Comparison of ENCODE assay signal across 8 mouse cellular contexts in the genomic region with DNA sequence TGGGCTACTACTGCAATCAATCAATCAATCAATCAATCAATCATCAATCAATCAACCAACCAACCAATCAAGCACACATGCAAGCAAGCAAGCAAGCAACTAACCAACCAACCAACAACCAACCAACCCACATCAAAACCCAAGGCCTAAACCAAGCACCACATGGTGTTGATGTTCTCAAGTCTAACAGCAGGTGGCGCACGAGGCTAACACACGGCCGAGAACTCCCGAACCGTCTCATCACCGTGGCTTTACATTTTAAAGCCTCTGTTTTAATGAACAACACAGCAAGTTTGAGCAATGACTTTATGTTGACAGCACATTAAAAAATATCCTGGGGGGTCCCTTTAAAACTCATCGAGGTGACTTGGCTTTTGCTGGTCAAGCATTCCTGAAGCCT.
DNase-seq lines count a peak whose midpoint lies in the region; ATAC-seq and TF ChIP-seq lines count a peak whose summit lies in the region.

No protein-coding gene starts in this region.

- no peak overlapping the region for H3K4me3 ChIP-seq in midbrain, embryonic 10.5 days
- no peak overlapping the region for H3K4me3 ChIP-seq in midbrain, embryonic 13.5 days (replicated peaks)
- no peak overlapping the region for H3K4me3 ChIP-seq in cortical plate, adult 2 months (ENCODE audit: insufficient read depth, low read length)
- no peak overlapping the region for H3K4me3 ChIP-seq in limb, embryonic 11.5 days (ENCODE audit: low read depth, low read length)
- no peak overlapping the region for H3K4me3 ChIP-seq in myocyte

- no peak for TF ChIP-seq POLR2A in cortical plate, adult 2 months (IDR thresholded peaks at IDR 0.05; ENCODE audit: extremely low read depth, insufficient read depth, low read length)
- no peak for TF ChIP-seq POLR2A in myocyte (IDR thresholded peaks at IDR 0.05; ENCODE audit: insufficient read length, low read depth)

- H3K79me2 ChIP-seq in myocyte (ENCODE audit: control insufficient read depth, insufficient read depth), result no peaks in the 10 kb centered on the region

- H3K9me3 ChIP-seq in midbrain, embryonic 10.5 days (replicated peaks), result no peaks in the 10 kb centered on the region
- no peaks in the 10 kb centered on the region for H3K9me3 ChIP-seq in midbrain, embryonic 13.5 days
- H3K9me3 ChIP-seq in limb, embryonic 11.5 days (ENCODE audit: control insufficient read depth, low read length), result no peaks in the 10 kb centered on the region

- H3K4me1 ChIP-seq in midbrain, embryonic 10.5 days, result peaks cover 4% of the 10 kb centered on the region; the same call in 1 of the 2 replicates
- no peaks in the 10 kb centered on the region for H3K4me1 ChIP-seq in midbrain, embryonic 13.5 days (replicated peaks)
- H3K4me1 ChIP-seq in cortical plate, adult 2 months (ENCODE audit: control insufficient read depth, insufficient read depth, low read length), result no peaks in the 10 kb centered on the region
- peaks cover 6% of the 10 kb centered on the region; the same call in 1 of the 2 replicates for H3K4me1 ChIP-seq in limb, embryonic 11.5 days (ENCODE audit: control insufficient read depth, insufficient read depth, low read length)

- no peak for ATAC-seq in midbrain, embryonic 13.5 days
- ATAC-seq in limb, embryonic 11.5 days (ENCODE audit: insufficient number of reproducible peaks, low FRiP score, low TSS enrichment, low read depth), result no peak

- H3K27me3 ChIP-seq in midbrain, embryonic 10.5 days (ENCODE audit: low read depth, poor library complexity, severe bottlenecking), result no peaks in the 10 kb centered on the region
- H3K27me3 ChIP-seq in midbrain, embryonic 13.5 days, result no peaks in the 10 kb centered on the region
- no peaks in the 10 kb centered on the region for H3K27me3 ChIP-seq in limb, embryonic 11.5 days (ENCODE audit: control insufficient read depth, insufficient read depth, low read length)
- no peaks in the 10 kb centered on the region for H3K27me3 ChIP-seq in myocyte (ENCODE audit: control insufficient read depth, insufficient read depth, insufficient read length)

- H3K36me3 ChIP-seq in midbrain, embryonic 10.5 days, result no peaks in the 10 kb centered on the region
- H3K36me3 ChIP-seq in midbrain, embryonic 13.5 days, result no peaks in the 10 kb centered on the region
- no peaks in the 10 kb centered on the region for H3K36me3 ChIP-seq in limb, embryonic 11.5 days (ENCODE audit: control insufficient read depth, insufficient read depth, low read length)
- H3K36me3 ChIP-seq in myocyte (ENCODE audit: control insufficient read depth, insufficient read depth), result no peaks in the 10 kb centered on the region

- WGBS in midbrain, embryonic 10.5 days, result under 1% methylated on average over 8 of the region's 8 CpGs
- 0% methylated on average over 8 of the region's 8 CpGs for whole genome bisulfite sequencing in midbrain, embryonic 13.5 days
- WGBS in limb, embryonic 11.5 days, result under 1% methylated on average over 8 of the region's 8 CpGs

- no peak overlapping the region for H3K9ac ChIP-seq in midbrain, embryonic 13.5 days (replicated peaks)
- H3K9ac ChIP-seq in limb, embryonic 11.5 days (ENCODE audit: low read length), result no peak overlapping the region

- DNase-seq in midbrain, embryonic 10.5 days (ENCODE audit: low spot score), result peak; percentile 78
- peak; percentile 49 to 71 for DNase-seq in gastrocnemius, postnatal 4 days (ENCODE audit: low spot score in 2 of 2)
- peak; percentile 23 for DNase-seq in kidney, adult 11 months
- peak; percentile 93 for DNase-seq in limb, embryonic 11.5 days (ENCODE audit: low spot score)
- peak; percentile 40 to 69 for DNase-seq in spleen, postnatal 14 days (ENCODE audit: low spot score in 2 of 2)

- no peak overlapping the region for H3ac ChIP-seq in myocyte (ENCODE audit: control insufficient read depth, insufficient read length)

- no peak overlapping the region for H3K4me2 ChIP-seq in midbrain, embryonic 13.5 days (replicated peaks)
- H3K4me2 ChIP-seq in limb, embryonic 11.5 days (ENCODE audit: low read depth, severe bottlenecking), result no peak overlapping the region
- H3K4me2 ChIP-seq in myocyte (ENCODE audit: low read depth), result peak overlapping the region; percentile 48

- peak; percentile 99 for TF ChIP-seq CTCF in cortical plate, adult 2 months (IDR thresholded peaks at IDR 0.05; ENCODE audit: extremely low read depth, insufficient read depth, low read length)

- H3K27ac ChIP-seq in midbrain, embryonic 10.5 days (replicated peaks), result no peak overlapping the region
- H3K27ac ChIP-seq in midbrain, embryonic 13.5 days, result no peak overlapping the region
- no peak overlapping the region for H3K27ac ChIP-seq in cortical plate, adult 2 months (ENCODE audit: insufficient read depth, low read length)
- H3K27ac ChIP-seq in limb, embryonic 11.5 days (replicated peaks; ENCODE audit: low read depth, low read length), result no peak overlapping the region

TF ChIP-seq in myocyte, 11 proteins besides CTCF, POLR2A, EP300 and RAD21:
- TF ChIP-seq MYOG (IDR thresholded peaks at IDR 0.05; ENCODE audit: control insufficient read depth in 1 of 3, insufficient read depth in 1 of 3, insufficient read length in 2 of 3, low read depth in 2 of 3) (no peak), MAX (IDR thresholded peaks at IDR 0.05; ENCODE audit: low read depth) (no peak), TCF12 (IDR thresholded peaks at IDR 0.05; ENCODE audit: insufficient read depth, poor library complexity, severe bottlenecking) (no peak), CEBPB (IDR thresholded peaks at IDR 0.05; ENCODE audit: insufficient read depth, poor library complexity, severe bottlenecking) (no peak), SRF (IDR thresholded peaks at IDR 0.05; ENCODE audit: control insufficient read depth, insufficient read length, low read depth) (no peak), REST (IDR thresholded peaks at IDR 0.05; ENCODE audit: insufficient read depth, insufficient read length) (no peak), USF1 (IDR thresholded peaks at IDR 0.05; ENCODE audit: low read depth) (no peak), E2F4 (IDR thresholded peaks at IDR 0.05; ENCODE audit: insufficient read depth) (no peak), POLR2AphosphoS2 (IDR thresholded peaks at IDR 0.05; ENCODE audit: insufficient read length, low read depth) (no peak), TCF3 (IDR thresholded peaks at IDR 0.05; ENCODE audit: insufficient read length, low read depth) (no peak), MYOD1 (IDR thresholded peaks at IDR 0.05; ENCODE audit: control insufficient read depth in 1 of 3, insufficient read length in 2 of 3, low read depth in 2 of 3) (no peak)

Comparison
In these comparisons a context has a peak if more than half of its experiments do, and no peak if none do; other contexts are left out.
1. DNase-seq: peak in every context shown above with its lines; median percentile 93 in limb, embryonic 11.5 days; 78 in midbrain, embryonic 10.5 days; 60 in gastrocnemius, postnatal 4 days; 54 in spleen, postnatal 14 days; 23 in kidney, adult 11 months.